In the genomic region with DNA sequence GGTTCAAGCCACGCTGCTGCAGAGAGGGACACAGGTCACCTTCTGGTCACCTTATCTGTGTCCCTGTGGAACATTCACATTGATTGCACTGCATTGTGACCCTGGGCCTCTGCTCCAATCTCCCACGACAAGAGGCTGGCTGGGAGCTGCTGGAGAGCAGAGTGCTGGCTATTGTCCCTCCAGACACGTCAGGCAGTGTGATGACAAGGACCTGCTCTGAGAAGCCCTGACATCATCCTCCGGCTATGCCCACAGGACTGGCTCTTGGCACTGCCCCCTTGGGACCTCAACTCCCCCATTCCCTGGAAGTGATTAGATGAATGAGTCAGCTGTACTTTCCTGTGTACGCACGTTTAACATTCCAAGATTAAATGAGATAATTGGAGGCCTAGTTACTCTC, we compare ENCODE assay signal across 15 mouse cellular contexts. TPM values are rescaled to one million over a fixed set of nuclear protein-coding genes. Genes with fewer than 3 reads are reported as not detected.
DNase-seq lines count a peak whose midpoint lies in the region; ATAC-seq and TF ChIP-seq lines count a peak whose summit lies in the region.
"Had no signal": no experiment of that assay in that cellular context is flagged by ENCODE, and none has a peak within 500 bp of the region (broad histone marks: within the 10 kb centered on the region; RNA-seq: fewer than 3 reads in every experiment).

No protein-coding gene starts in this region.

- no peaks in the 10 kb centered on the region for H3K27me3 ChIP-seq in heart, adult 2 months (ENCODE audit: control insufficient read depth, insufficient read depth, low read length)
- no peaks in the 10 kb centered on the region for H3K27me3 ChIP-seq in forebrain, embryonic 12.5 days
- H3K27me3 ChIP-seq: embryonic facial prominence, embryonic 15.5 days; liver, embryonic 13.5 days had no signal

- H3K9me3 ChIP-seq in forebrain, embryonic 12.5 days = no peaks in the 10 kb centered on the region
- H3K9me3 ChIP-seq: embryonic facial prominence, embryonic 15.5 days; G1E; liver, embryonic 13.5 days had no signal

- TF ChIP-seq POLR2A in heart, adult 2 months (IDR thresholded peaks at IDR 0.05; ENCODE audit: insufficient read depth, low read depth, low read length) = peak; percentile 22; the same call in 1 of the 2 replicates

- no peak overlapping the region for H3K9ac ChIP-seq in heart, adult 2 months (ENCODE audit: low read depth, low read length)
- H3K9ac ChIP-seq in forebrain, embryonic 12.5 days = no peak overlapping the region
- H3K9ac ChIP-seq: embryonic facial prominence, embryonic 15.5 days; liver, embryonic 13.5 days had no signal

- H3K4me2 ChIP-seq in forebrain, embryonic 12.5 days = no peak overlapping the region
- H3K4me2 ChIP-seq: embryonic facial prominence, embryonic 15.5 days; liver, embryonic 13.5 days; midbrain, embryonic 11.5 days had no signal

- H3K79me2 ChIP-seq in heart, adult 2 months (replicated peaks; ENCODE audit: control insufficient read depth, insufficient read depth, low read length) = no peaks in the 10 kb centered on the region

- H3K4me1 ChIP-seq in heart, adult 2 months (ENCODE audit: control insufficient read depth, insufficient read depth, low read length) = peaks cover 8% of the 10 kb centered on the region; the same call in 1 of the 2 replicates
- peaks cover 5% of the 10 kb centered on the region for H3K4me1 ChIP-seq in forebrain, embryonic 12.5 days
- H3K4me1 ChIP-seq: embryonic facial prominence, embryonic 15.5 days; liver, embryonic 13.5 days had no signal

- intact Hi-C loops in heart, adult 2 months (cut with DNase I) = loop anchor here (5.0 kb wide), 2 partner anchors 93 to 458 kb away; no protein-coding TSS in a partner anchor
- intact Hi-C loops in heart, postnatal 25 days (cut with DNase I) = loop anchor here (5.0 kb wide), 3 partner anchors 58 to 428 kb away; partner anchors contain the start of gene Myocd
- intact Hi-C loops in left cerebral cortex, postnatal 25 days (cut with DNase I) = no loop called here

- peak; percentile 11 for DNase-seq in urinary bladder, postnatal 14 days (ENCODE audit: low spot score)
- DNase-seq in urinary bladder, postnatal 4 days (ENCODE audit: low spot score in 2 of 2) = no peak
- peak; percentile 67 to 87 for DNase-seq in heart, adult 2 months
- DNase-seq in heart, postnatal 25 days (ENCODE audit: low spot score) = peak; percentile 54
- no peak for DNase-seq in layer of hippocampus, postnatal 10 days (ENCODE audit: low spot score in 2 of 2)
- no peak for DNase-seq in left cerebral cortex, postnatal 25 days (ENCODE audit: low spot score in 2 of 2)
- DNase-seq: cerebellum, adult 9-10 months; kidney, adult 9 months; liver, embryonic 13.5 days; thymus, postnatal 4 days had no signal

- peaks cover 8% of the 10 kb centered on the region for H3K36me3 ChIP-seq in heart, adult 2 months (ENCODE audit: control insufficient read depth, insufficient read depth, low read length)
- H3K36me3 ChIP-seq in forebrain, embryonic 12.5 days (replicated peaks) = no peaks in the 10 kb centered on the region
- H3K36me3 ChIP-seq: embryonic facial prominence, embryonic 15.5 days; G1E; liver, embryonic 13.5 days had no signal

- ATAC-seq in forebrain, embryonic 12.5 days (ENCODE audit: low FRiP score) = no peak

- H3K27ac ChIP-seq in heart, adult 2 months = peak overlapping the region; percentile 79
- H3K27ac ChIP-seq in forebrain, embryonic 12.5 days = no peak overlapping the region
- H3K27ac ChIP-seq: embryonic facial prominence, embryonic 15.5 days; liver, embryonic 13.5 days had no signal

- TF ChIP-seq EP300 in heart, adult 2 months (IDR thresholded peaks at IDR 0.05; ENCODE audit: insufficient read depth, low read depth, low read length) = peak; percentile 95

- no peak overlapping the region for H3K4me3 ChIP-seq in heart, adult 2 months
- H3K4me3 ChIP-seq in forebrain, embryonic 12.5 days (replicated peaks) = no peak overlapping the region
- H3K4me3 ChIP-seq: embryonic facial prominence, embryonic 15.5 days; liver, embryonic 13.5 days had no signal

- no peak for TF ChIP-seq CTCF in heart, adult 2 months (IDR thresholded peaks at IDR 0.05)

- WGBS in heart, adult 2 months = 14% methylated on average over 6 of the region's 6 CpGs
- WGBS in forebrain, embryonic 12.5 days = 52% methylated on average over 6 of the region's 6 CpGs

RNA-seq across cellular contexts. Expression of gene Arhgap44, which starts 46.7 kb away (rescaled TPM):
- 10 to 100 TPM; 21.8 to 26.6 TPM for total RNA-seq in heart, adult 2 months (2021)
- polyA plus RNA-seq in heart, adult 2 months (2012; rRNA removed) = 14.9 and 16.8 TPM in 2 replicates
- total RNA-seq in heart, postnatal 25 days (2021) = 10 to 100 TPM; 20.8 to 22.4 TPM
- 100 to 1,000 TPM in 1 of 2 experiments, 10 to 100 TPM in 1; 98.4 to 100 TPM for total RNA-seq in layer of hippocampus, postnatal 10 days (2021)
- 100 to 1,000 TPM; 148 to 149 TPM for total RNA-seq in left cerebral cortex, postnatal 25 days (2021)
- 5.6 and 7.3 TPM in 2 replicates for polyA plus RNA-seq in forebrain, embryonic 12.5 days (2016; fragmentation: Nextera tagmentation; extraction: Ambion mirVana)
- total RNA-seq: hematopoietic stem cell, adult 5-6 weeks had no signal
- polyA plus RNA-seq: G1E had no signal

RNA-seq across cellular contexts. Expression of gene 1700086D15Rik, which starts 49.8 kb away (rescaled TPM):
- total RNA-seq in heart, adult 2 months (2021) = under 1 TPM in 1 of 2 experiments, not detected in 1; 0.41 TPM
- polyA plus RNA-seq in heart, adult 2 months (2012; rRNA removed) = not detected in 2 replicates
- under 1 TPM; 0.31 to 0.47 TPM for total RNA-seq in heart, postnatal 25 days (2021)
- total RNA-seq in layer of hippocampus, postnatal 10 days (2021) = 1 to 10 TPM; 2.9 to 4.8 TPM
- total RNA-seq in left cerebral cortex, postnatal 25 days (2021) = 1 to 10 TPM; 2.7 to 4.5 TPM
- polyA plus RNA-seq in forebrain, embryonic 12.5 days (2016; fragmentation: Nextera tagmentation; extraction: Ambion mirVana) = 0.23 TPM in 1 of 2 replicates, not detected in the other
- total RNA-seq: hematopoietic stem cell, adult 5-6 weeks had no signal
- polyA plus RNA-seq: embryonic facial prominence, embryonic 15.5 days; G1E; liver, embryonic 13.5 days; midbrain, embryonic 11.5 days had no signal

Comparison
In these comparisons a context has a peak if more than half of its experiments do, and no peak if none do; other contexts are left out.
1. DNase-seq: peak in urinary bladder, postnatal 14 days (single experiment), heart, adult 2 months (2 of 2) and heart, postnatal 25 days (single experiment); none in urinary bladder, postnatal 4 days (0 of 2), layer of hippocampus, postnatal 10 days (0 of 2) and left cerebral cortex, postnatal 25 days (0 of 2).